Mouse (Mus musculus) embryonic stem cell, embryonic (primary cell): ENCODE results near the gene Slc22a18.

Experiments
- CTCF ChIA-PET, 4 experiments: fragments of 300-600 bp in 2 of 4; fragments of 350-600 bp in 2 of 4; sonication (Branson Sonifier 250); formaldehyde crosslinking; loops; one replicate each; lab custom pipeline; 2022; ENCODE audit warnings: inconsistent platforms in 2 of 4; lab: Charles Lee
- POLR2A ChIA-PET, 4 experiments: fragments of 300-600 bp in 2 of 4; fragments of 350-600 bp in 2 of 4; sonication (Branson Sonifier 250); formaldehyde crosslinking; loops; one replicate each; lab custom pipeline; 2022; ENCODE audit warnings: antibody characterized with exemption in 4 of 4, inconsistent platforms in 1 of 4; lab: Charles Lee

Gene Slc22a18

DNA sequence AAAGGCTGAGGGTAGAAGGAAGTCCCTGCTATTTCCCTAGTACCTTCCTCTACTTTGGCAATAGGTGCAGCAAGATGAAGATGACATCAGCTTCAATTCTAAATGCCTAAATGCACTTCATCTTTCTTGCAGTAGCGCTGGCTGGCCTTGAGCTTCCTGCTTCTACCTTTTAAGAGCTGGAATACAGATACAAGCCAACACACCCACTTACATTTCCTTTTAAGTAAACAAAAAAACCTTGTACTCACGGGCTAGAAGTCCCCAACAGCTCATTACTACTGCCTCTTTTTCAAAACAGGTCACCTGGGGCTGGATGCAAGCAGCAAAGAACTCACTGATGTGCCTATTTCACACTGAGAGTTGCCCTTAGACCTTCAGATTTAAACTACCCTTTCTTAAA lies 73.0 kb downstream of the Slc22a18 start:
- ChIA-PET CTCF (interaction anchor here in 1 of 4 experiments (0.6 kb wide), 1 partner anchor 16 kb away, joined by 4 read pairs; no protein-coding TSS in a partner anchor), POLR2A (interaction anchor here in 2 of 4 experiments (0.5 to 10.2 kb wide), 11 partner anchors 11 to 488 kb away, joined by 3 to 275 read pairs (median 6); partner anchors contain the start of gene Cars (in 2 of the 2))

- ChIA-PET POLR2A (interaction anchor here (0.6 to 10.2 kb wide), 97 partner anchors 8 to 1591 kb away, joined by 3 to 275 read pairs (median 5); partner anchors contain the start of genes Cars (in 3 of the 4), Tnfrsf22 (in 2 of the 4), Cd81 (in 1 of the 4) and Cdkn1c (in 1 of the 4)), CTCF (interaction anchor here in 3 of 4 experiments (0.7 to 2.0 kb wide), 11 partner anchors 9 to 158 kb away, joined by 3 to 10 read pairs (median 4); partner anchors contain the start of genes Cars (in 1 of the 3) and Tnfrsf22 (in 1 of the 3))
Measured at GRCm38 (mm10) chr7:143548231-143548961, 74.9 kb downstream of the Slc22a18 start.
